Mouse (Mus musculus): ENCODE results near the gene Hip1. TPM values are rescaled to one million over a fixed set of nuclear protein-coding genes. Genes with fewer than 3 reads are reported as not detected.

Gene Hip1
- total RNA-seq, 1 experiment: 42.9 TPM

DNA sequence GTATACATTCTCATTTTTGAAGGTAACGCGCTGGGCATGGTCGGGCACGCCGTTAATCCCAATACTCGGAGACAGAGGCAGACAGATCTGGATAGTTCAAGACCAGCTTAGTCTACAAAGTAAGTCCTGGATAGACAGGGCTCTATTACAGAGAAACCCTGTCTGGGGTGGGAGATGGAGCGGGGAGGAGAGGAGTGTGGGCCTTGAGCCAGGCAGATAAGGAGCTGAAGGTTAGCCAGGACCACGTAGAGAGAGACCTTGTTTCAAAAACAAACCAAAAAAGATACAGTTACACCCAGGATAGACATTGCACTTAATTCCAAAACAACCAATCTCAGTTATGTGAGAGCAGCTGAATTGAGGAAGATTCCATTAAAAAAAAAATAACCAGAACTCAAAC lies 99.2 kb downstream of the Hip1 start:
- H3K4me3 ChIP-seq (ENCODE audit: insufficient read depth in 1 of 2, low read depth in 1 of 2, low read length in 2 of 2, poor library complexity in 1 of 2, severe bottlenecking in 1 of 2): no peak overlapping the region
- H3K36me3 ChIP-seq (ENCODE audit: control insufficient read depth, insufficient read depth, low read length, poor library complexity, severe bottlenecking): peaks cover 9% of the 10 kb centered on the region; the same call in 1 of the 2 replicates
- no peak for DNase-seq (ENCODE audit: low read depth, low spot score)
- no peak overlapping the region for H3K9ac ChIP-seq (ENCODE audit: insufficient read depth, low read depth, low read length, poor library complexity, severe bottlenecking)
- no peak overlapping the region for H3K27ac ChIP-seq (ENCODE audit: insufficient read depth, low read depth, low read length, poor library complexity, severe bottlenecking)
- in situ Hi-C loops (cut with MboI; ENCODE audit: low sequenced_read_pairs in 2 of 2, unreplicated experiment in 2 of 2): no loop called here
- H3K4me1 ChIP-seq (ENCODE audit: control insufficient read depth in 2 of 2, insufficient read depth in 2 of 2, low read length in 2 of 2, poor library complexity in 1 of 2): no peaks in the 10 kb centered on the region
- TF ChIP-seq ZC3H11A (IDR thresholded peaks at IDR 0.05; ENCODE audit: borderline replicate concordance, low read depth, low read length): no peak
- no peak for TF ChIP-seq HCFC1 (IDR thresholded peaks at IDR 0.05; ENCODE audit: borderline replicate concordance, insufficient read depth, low read length)
- TF ChIP-seq MAFK (IDR thresholded peaks at IDR 0.05; ENCODE audit: insufficient read depth, low read depth, low read length): no peak
- no peaks in the 10 kb centered on the region for H3K9me3 ChIP-seq (ENCODE audit: control insufficient read depth, insufficient read depth, low read depth, low read length)

DNA sequence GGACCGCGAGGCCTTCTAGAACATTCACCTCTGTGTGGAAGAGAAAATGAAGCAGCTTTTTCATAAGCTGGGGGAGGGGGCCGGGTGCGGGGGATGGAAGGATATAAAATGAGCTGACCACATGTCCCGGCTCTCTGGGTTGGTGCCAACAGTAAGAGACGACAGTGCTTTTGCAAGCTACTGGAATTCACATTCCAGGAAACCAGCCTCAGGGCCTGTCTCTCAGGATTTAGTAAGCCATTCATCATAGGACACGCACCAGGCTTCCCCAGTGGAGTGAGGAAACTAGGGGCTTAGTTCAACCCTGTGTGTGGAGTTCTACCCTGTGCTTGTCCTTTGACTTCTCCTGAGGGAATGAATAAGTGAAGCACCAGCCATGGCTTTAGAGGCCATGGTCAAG lies 102.5 kb downstream of the Hip1 start:
- Histone ChIP-seq H3K36me3 (ENCODE audit: control insufficient read depth, insufficient read depth, low read length, poor library complexity, severe bottlenecking) (peaks cover 15% of the 10 kb centered on the region), H3K4me3 (ENCODE audit: insufficient read depth in 1 of 2, low read depth in 1 of 2, low read length in 2 of 2, poor library complexity in 1 of 2, severe bottlenecking in 1 of 2) (no peak overlapping the region), H3K9me3 (ENCODE audit: control insufficient read depth, insufficient read depth, low read depth, low read length) (no peaks in the 10 kb centered on the region), H3K4me1 (ENCODE audit: control insufficient read depth in 2 of 2, insufficient read depth in 2 of 2, low read length in 2 of 2, poor library complexity in 1 of 2) (no peaks in the 10 kb centered on the region), H3K9ac (ENCODE audit: insufficient read depth, low read depth, low read length, poor library complexity, severe bottlenecking) (no peak overlapping the region), H3K27ac (ENCODE audit: insufficient read depth, low read depth, low read length, poor library complexity, severe bottlenecking) (no peak overlapping the region)
- no peak for TF ChIP-seq CHD2 (IDR thresholded peaks at IDR 0.05; ENCODE audit: low read depth, low read length)
- no peak for TF ChIP-seq HCFC1 (IDR thresholded peaks at IDR 0.05; ENCODE audit: borderline replicate concordance, insufficient read depth, low read length)
- TF ChIP-seq ZC3H11A (IDR thresholded peaks at IDR 0.05; ENCODE audit: borderline replicate concordance, low read depth, low read length): no peak
- no peak for TF ChIP-seq ZNF384 (IDR thresholded peaks at IDR 0.05; ENCODE audit: low read depth, low read length)
- TF ChIP-seq MAFK (IDR thresholded peaks at IDR 0.05; ENCODE audit: insufficient read depth, low read depth, low read length): no peak
- no peak for DNase-seq (ENCODE audit: low read depth, low spot score)
- in situ Hi-C loops (cut with MboI; ENCODE audit: low sequenced_read_pairs in 2 of 2, unreplicated experiment in 2 of 2): no loop called here

DNA sequence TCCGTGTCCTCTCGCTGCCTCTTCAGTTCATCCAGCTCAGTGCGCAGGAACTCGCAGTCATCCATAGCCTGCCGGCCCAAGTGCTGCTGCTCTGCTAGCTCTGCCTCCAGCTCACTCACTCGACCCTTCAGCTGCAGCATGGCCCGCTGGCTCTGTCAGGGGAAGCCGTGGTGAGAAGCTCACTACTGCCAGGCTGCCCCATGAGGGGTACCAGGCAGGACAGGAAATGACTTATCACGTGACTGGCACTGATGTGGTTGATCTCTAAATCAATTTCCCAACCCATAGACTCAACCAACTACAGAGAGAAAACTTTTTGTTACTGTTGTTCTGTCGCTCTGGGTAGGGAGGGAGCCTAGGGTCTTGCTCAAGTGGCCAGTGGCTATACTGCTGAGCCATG lies 109.9 kb downstream of the Hip1 start:
- in situ Hi-C loops (cut with MboI; ENCODE audit: low sequenced_read_pairs in 2 of 2, unreplicated experiment in 2 of 2): no loop called here
- DNase-seq (ENCODE audit: low read depth, low spot score): no peak
- Histone ChIP-seq H3K4me1 (ENCODE audit: control insufficient read depth in 2 of 2, insufficient read depth in 2 of 2, low read length in 2 of 2, poor library complexity in 1 of 2) (no peaks in the 10 kb centered on the region), H3K9ac (ENCODE audit: insufficient read depth, low read depth, low read length, poor library complexity, severe bottlenecking) (no peak overlapping the region), H3K36me3 (ENCODE audit: control insufficient read depth, insufficient read depth, low read length, poor library complexity, severe bottlenecking) (peaks cover 41% of the 10 kb centered on the region), H3K27ac (ENCODE audit: insufficient read depth, low read depth, low read length, poor library complexity, severe bottlenecking) (no peak overlapping the region; the same call in 1 of the 2 replicates), H3K9me3 (ENCODE audit: control insufficient read depth, insufficient read depth, low read depth, low read length) (peaks cover 1% of the 10 kb centered on the region; the same call in 1 of the 2 replicates), H3K4me3 (ENCODE audit: insufficient read depth in 1 of 2, low read depth in 1 of 2, low read length in 2 of 2, poor library complexity in 1 of 2, severe bottlenecking in 1 of 2) (no peak overlapping the region)
- TF ChIP-seq ZC3H11A (IDR thresholded peaks at IDR 0.05; ENCODE audit: borderline replicate concordance, low read depth, low read length): no peak
- TF ChIP-seq ZNF384 (IDR thresholded peaks at IDR 0.05; ENCODE audit: low read depth, low read length): no peak
- no peak for TF ChIP-seq HCFC1 (IDR thresholded peaks at IDR 0.05; ENCODE audit: borderline replicate concordance, insufficient read depth, low read length)
- TF ChIP-seq CHD2 (IDR thresholded peaks at IDR 0.05; ENCODE audit: low read depth, low read length): no peak
- TF ChIP-seq MAFK (IDR thresholded peaks at IDR 0.05; ENCODE audit: insufficient read depth, low read depth, low read length): no peak

DNA sequence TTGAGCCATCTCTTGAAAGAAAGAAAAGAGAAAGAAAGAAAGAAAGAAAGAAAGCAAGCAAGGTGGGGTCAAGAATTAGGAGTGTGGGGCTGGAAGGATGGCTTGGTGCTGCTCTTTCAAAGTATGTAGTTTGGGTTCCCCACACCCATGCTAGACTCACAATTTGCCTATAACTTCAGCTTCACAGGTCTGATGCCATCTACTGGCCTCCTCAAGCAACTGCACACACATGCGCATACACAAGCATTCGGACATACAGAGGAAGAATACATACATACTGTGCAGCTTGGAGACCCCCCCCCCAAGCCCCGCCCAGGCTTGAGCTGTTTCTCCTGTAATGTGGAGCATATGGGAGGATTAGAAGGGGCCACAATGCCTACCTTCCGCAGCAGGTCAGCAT lies 111.1 kb downstream of the Hip1 start:
- H3K27ac ChIP-seq (ENCODE audit: insufficient read depth, low read depth, low read length, poor library complexity, severe bottlenecking): no peak overlapping the region
- peaks cover 40% of the 10 kb centered on the region for H3K36me3 ChIP-seq (ENCODE audit: control insufficient read depth, insufficient read depth, low read length, poor library complexity, severe bottlenecking)
- TF ChIP-seq CHD2 (IDR thresholded peaks at IDR 0.05; ENCODE audit: low read depth, low read length) (no peak), HCFC1 (IDR thresholded peaks at IDR 0.05; ENCODE audit: borderline replicate concordance, insufficient read depth, low read length) (no peak), MAFK (IDR thresholded peaks at IDR 0.05; ENCODE audit: insufficient read depth, low read depth, low read length) (no peak), ZC3H11A (IDR thresholded peaks at IDR 0.05; ENCODE audit: borderline replicate concordance, low read depth, low read length) (no peak), ZNF384 (IDR thresholded peaks at IDR 0.05; ENCODE audit: low read depth, low read length) (no peak)
- DNase-seq (ENCODE audit: low read depth, low spot score): no peak
- no peaks in the 10 kb centered on the region for H3K4me1 ChIP-seq (ENCODE audit: control insufficient read depth in 2 of 2, insufficient read depth in 2 of 2, low read length in 2 of 2, poor library complexity in 1 of 2)
- peaks cover 1% of the 10 kb centered on the region; the same call in 1 of the 2 replicates for H3K9me3 ChIP-seq (ENCODE audit: control insufficient read depth, insufficient read depth, low read depth, low read length)
- no peak overlapping the region for H3K9ac ChIP-seq (ENCODE audit: insufficient read depth, low read depth, low read length, poor library complexity, severe bottlenecking)
- in situ Hi-C loops (cut with MboI; ENCODE audit: low sequenced_read_pairs in 2 of 2, unreplicated experiment in 2 of 2): no loop called here
- no peak overlapping the region for H3K4me3 ChIP-seq (ENCODE audit: insufficient read depth in 1 of 2, low read depth in 1 of 2, low read length in 2 of 2, poor library complexity in 1 of 2, severe bottlenecking in 1 of 2)

DNA sequence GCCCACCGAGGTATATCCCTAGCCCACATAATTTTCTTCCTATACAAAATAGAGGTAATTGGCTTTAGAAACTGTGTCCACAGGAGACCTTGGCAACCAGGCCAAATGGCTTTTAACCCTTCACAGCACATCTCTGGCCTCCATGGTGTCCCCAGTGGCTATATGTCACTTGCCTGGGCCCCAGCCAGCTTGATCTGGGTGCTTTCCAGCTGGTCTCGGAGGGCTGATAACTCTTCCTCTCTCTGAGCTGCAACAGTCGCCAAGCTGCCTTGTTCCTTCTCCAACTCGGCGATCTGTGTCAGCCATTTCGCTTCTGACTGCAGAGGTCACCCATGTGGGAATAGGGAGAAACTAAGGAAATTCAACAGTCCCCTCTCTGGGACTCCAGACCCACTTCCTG lies 113.8 kb downstream of the Hip1 start:
- H3K27ac ChIP-seq (ENCODE audit: insufficient read depth, low read depth, low read length, poor library complexity, severe bottlenecking): no peak overlapping the region
- no peaks in the 10 kb centered on the region for H3K4me1 ChIP-seq (ENCODE audit: control insufficient read depth in 2 of 2, insufficient read depth in 2 of 2, low read length in 2 of 2, poor library complexity in 1 of 2)
- peaks cover 1% of the 10 kb centered on the region; the same call in 1 of the 2 replicates for H3K9me3 ChIP-seq (ENCODE audit: control insufficient read depth, insufficient read depth, low read depth, low read length)
- peaks cover 41% of the 10 kb centered on the region for H3K36me3 ChIP-seq (ENCODE audit: control insufficient read depth, insufficient read depth, low read length, poor library complexity, severe bottlenecking)
- H3K4me3 ChIP-seq (ENCODE audit: insufficient read depth in 1 of 2, low read depth in 1 of 2, low read length in 2 of 2, poor library complexity in 1 of 2, severe bottlenecking in 1 of 2): no peak overlapping the region
- H3K9ac ChIP-seq (ENCODE audit: insufficient read depth, low read depth, low read length, poor library complexity, severe bottlenecking): no peak overlapping the region
- no peak for DNase-seq (ENCODE audit: low read depth, low spot score)
- TF ChIP-seq HCFC1 (IDR thresholded peaks at IDR 0.05; ENCODE audit: borderline replicate concordance, insufficient read depth, low read length): no peak
- no peak for TF ChIP-seq CHD2 (IDR thresholded peaks at IDR 0.05; ENCODE audit: low read depth, low read length)
- no peak for TF ChIP-seq ZNF384 (IDR thresholded peaks at IDR 0.05; ENCODE audit: low read depth, low read length)
- TF ChIP-seq MAFK (IDR thresholded peaks at IDR 0.05; ENCODE audit: insufficient read depth, low read depth, low read length): no peak
- TF ChIP-seq ZC3H11A (IDR thresholded peaks at IDR 0.05; ENCODE audit: borderline replicate concordance, low read depth, low read length): no peak
- in situ Hi-C loops (cut with MboI; ENCODE audit: low sequenced_read_pairs in 2 of 2, unreplicated experiment in 2 of 2): no loop called here
